Mouse (Mus musculus) cerebellum, adult 2 months (tissue): ENCODE results near the gene Msi2. TPM values are rescaled to one million over a fixed set of nuclear protein-coding genes. Genes with fewer than 3 reads are reported as not detected.
A peak's percentile ranks its signal among the peaks of the same experiment; 100 is the strongest.

Experiments used
- DNase-seq, 2 experiments: peaks; one replicate each; pipeline ENCODE4 v3.0.0; 2021
- H3K27ac ChIP-seq: fragments of 200-500 bp; 2 replicates; pipeline ENCODE4 v1.5.1; 2012; ENCODE audit warnings: low read length, control low read depth, inconsistent platforms; ENCODE audit not compliant: insufficient read depth
- H3K27me3 ChIP-seq: fragments of 200-500 bp; 2 replicates; pipeline ENCODE4 v1.6.1; 2012; ENCODE audit warnings: inconsistent platforms, mild to moderate bottlenecking, low read length, moderate library complexity; ENCODE audit not compliant: control insufficient read depth, insufficient read depth
- H3K4me1 ChIP-seq: fragments of 200-500 bp; 2 replicates; pipeline ENCODE4 v1.6.1; 2011; ENCODE audit warnings: low read length; ENCODE audit not compliant: control insufficient read depth, insufficient read depth
- H3K4me3 ChIP-seq: fragments of 200-500 bp; replicated peaks from 2 replicates; pipeline ENCODE3; 2011; ENCODE audit warnings: mild to moderate bottlenecking, low read depth, low read length, control low read depth; ENCODE audit not compliant: insufficient read depth
- CTCF ChIP-seq: fragments of 200-500 bp; IDR thresholded peaks from 2 replicates; pipeline ENCODE4 v1.5.1; 2011; ENCODE audit warnings: low read depth, mild to moderate bottlenecking, control low read depth, low read length, moderate library complexity, borderline replicate concordance; ENCODE audit not compliant: insufficient read depth
- POLR2A ChIP-seq: fragments of 200-500 bp; IDR thresholded peaks from 2 replicates; pipeline ENCODE4 v1.6.1; 2011; ENCODE audit warnings: low read length, control low read depth, borderline replicate concordance; ENCODE audit not compliant: insufficient read depth
- WGBS: fragments of 180-500 bp; shearing (Covaris S2); methylation state at CpG from one replicate; pipeline ENCODE4 v1.1.7; 2018; 5-methylcytosine and 5-hydroxymethylcytosine counted together
- polyA plus RNA-seq: library from polyadenylated mRNA; depleted of rRNA; stranded (reverse); fragments of >200 nt; gene quantifications from 2 replicates; pipeline ENCODE4 v1.2.3, GENCODE M21; 2012

Msi2 gene
- polyA plus RNA-seq, 1 experiment, result 87.3 TPM

GRCm38 (mm10) chr11:88646493-88646892 is 71.8 kb downstream of the Msi2 start:
- no peak for TF ChIP-seq CTCF
- no peak for TF ChIP-seq POLR2A
- 55% methylated on average over 6 of the region's 6 CpGs for WGBS
- H3K27me3 ChIP-seq, result no peaks in the 10 kb centered on the region
- no peak for DNase-seq
- peaks cover 14% of the 10 kb centered on the region for H3K4me1 ChIP-seq
- H3K27ac ChIP-seq, result no peak overlapping the region
- H3K4me3 ChIP-seq, result no peak overlapping the region

- 69% methylated on average over 7 of the region's 7 CpGs for WGBS
- Histone ChIP-seq H3K27ac (no peak overlapping the region), H3K27me3 (no peaks in the 10 kb centered on the region), H3K4me3 (no peak overlapping the region), H3K4me1 (peaks cover 14% of the 10 kb centered on the region)
- DNase-seq, result no peak
- TF ChIP-seq POLR2A (no peak), CTCF (no peak)
Observed at GRCm38 (mm10) chr11:88645821-88646220, 72.5 kb downstream of the Msi2 start.

- Histone ChIP-seq H3K4me3 (no peak overlapping the region), H3K27ac (no peak overlapping the region), H3K4me1 (peaks cover 9% of the 10 kb centered on the region), H3K27me3 (no peaks in the 10 kb centered on the region)
- TF ChIP-seq CTCF (no peak), POLR2A (no peak)
- 62% methylated on average over 7 of the region's 7 CpGs for WGBS
- no peak for DNase-seq
Observed at GRCm38 (mm10) chr11:88644719-88645118, 73.6 kb downstream of the Msi2 start.

GRCm38 (mm10) chr11:88639862-88640261 is 78.5 kb downstream of the Msi2 start:
- Histone ChIP-seq H3K4me1 (peaks cover 33% of the 10 kb centered on the region), H3K27ac (no peak overlapping the region), H3K4me3 (no peak overlapping the region), H3K27me3 (no peaks in the 10 kb centered on the region)
- WGBS, result 76% methylated on average over 4 of the region's 4 CpGs
- no peak for DNase-seq
- TF ChIP-seq POLR2A (no peak), CTCF (no peak)

- no peak for DNase-seq
- no peak for TF ChIP-seq CTCF
- no peak for TF ChIP-seq POLR2A
- no peak overlapping the region for H3K27ac ChIP-seq
- no peak overlapping the region for H3K4me3 ChIP-seq
- no peaks in the 10 kb centered on the region for H3K27me3 ChIP-seq
- 57% methylated on average over 6 of the region's 6 CpGs for WGBS
- peaks cover 39% of the 10 kb centered on the region for H3K4me1 ChIP-seq
Observed at GRCm38 (mm10) chr11:88638936-88639542, 79.3 kb downstream of the Msi2 start.

GRCm38 (mm10) chr11:88638254-88638653 is 80.1 kb downstream of the Msi2 start:
- WGBS, result 80% methylated on average over 2 of the region's 2 CpGs
- Histone ChIP-seq H3K27ac (no peak overlapping the region), H3K4me1 (peaks cover 41% of the 10 kb centered on the region), H3K4me3 (no peak overlapping the region), H3K27me3 (no peaks in the 10 kb centered on the region)
- no peak for DNase-seq
- TF ChIP-seq POLR2A (no peak), CTCF (no peak)

- no peak overlapping the region for H3K27ac ChIP-seq
- no peak overlapping the region for H3K4me3 ChIP-seq
- 57% methylated on average over 6 of the region's 6 CpGs for WGBS
- H3K4me1 ChIP-seq, result peaks cover 41% of the 10 kb centered on the region
- DNase-seq, result no peak
- no peaks in the 10 kb centered on the region for H3K27me3 ChIP-seq
- no peak for TF ChIP-seq POLR2A
Observed at GRCm38 (mm10) chr11:88636934-88637333, 81.4 kb downstream of the Msi2 start.

GRCm38 (mm10) chr11:88636319-88636718 is 82.0 kb downstream of the Msi2 start:
- Histone ChIP-seq H3K27me3 (no peaks in the 10 kb centered on the region), H3K27ac (no peak overlapping the region), H3K4me3 (no peak overlapping the region), H3K4me1 (peaks cover 41% of the 10 kb centered on the region)
- TF ChIP-seq CTCF (no peak), POLR2A (no peak)
- 30% methylated on average over 5 of the region's 5 CpGs for WGBS
- DNase-seq, result peak in 1 of 2 experiments; percentile 53

GRCm38 (mm10) chr11:88634627-88635026 is 83.7 kb downstream of the Msi2 start:
- DNase-seq, result no peak
- H3K4me1 ChIP-seq, result peaks cover 41% of the 10 kb centered on the region
- WGBS, result 15% methylated on average over 1 of the region's 1 CpGs
- H3K27me3 ChIP-seq, result no peaks in the 10 kb centered on the region
- TF ChIP-seq POLR2A (no peak), CTCF (no peak)
- no peak overlapping the region for H3K4me3 ChIP-seq
- no peak overlapping the region for H3K27ac ChIP-seq
